Comparison of ENCODE assay signal across 11 mouse cellular contexts in genomic region chr4:32297071-32297671, GRCm38 (mm10). TPM values are rescaled to one million over a fixed set of nuclear protein-coding genes. Genes with fewer than 3 reads are reported as not detected.
DNase-seq lines count a peak whose midpoint lies in the region; ATAC-seq and TF ChIP-seq lines count a peak whose summit lies in the region.
"Had no signal": no experiment of that assay in that cellular context is flagged by ENCODE, and none has a peak within 500 bp of the region (broad histone marks: within the 10 kb centered on the region; RNA-seq: fewer than 3 reads in every experiment).

No protein-coding gene starts in this region.

- 41% methylated on average over 6 of the region's 6 CpGs for WGBS in lung, embryonic 14.5 days
- 41% methylated on average over 6 of the region's 6 CpGs for WGBS in heart, postnatal 0 days
- 2% methylated on average over 6 of the region's 6 CpGs for WGBS in midbrain, embryonic 13.5 days

- no peak for TF ChIP-seq CTCF in lung, embryonic 14.5 days (IDR thresholded peaks at IDR 0.05; ENCODE audit: low read depth)
- no peak for TF ChIP-seq CTCF in heart, postnatal 0 days (IDR thresholded peaks at IDR 0.05; ENCODE audit: low read depth)

- H3K27ac ChIP-seq in lung, embryonic 14.5 days (ENCODE audit: low read depth) = peak overlapping the region; percentile 27; the same call in 1 of the 2 replicates
- H3K27ac ChIP-seq in heart, postnatal 0 days (ENCODE audit: low read depth) = 0 out of 2 replicates have a peak overlapping the region, but pooled peaks have one; percentile 1
- peak overlapping the region; percentile 67 for H3K27ac ChIP-seq in midbrain, embryonic 13.5 days

- H3K4me2 ChIP-seq in lung, embryonic 14.5 days = no peak overlapping the region
- no peak overlapping the region for H3K4me2 ChIP-seq in heart, postnatal 0 days (ENCODE audit: low read depth, low read length)
- no peak overlapping the region for H3K4me2 ChIP-seq in midbrain, embryonic 13.5 days (replicated peaks)

- no peaks in the 10 kb centered on the region for H3K36me3 ChIP-seq in lung, embryonic 14.5 days (ENCODE audit: insufficient read depth)
- H3K36me3 ChIP-seq in heart, postnatal 0 days (replicated peaks; ENCODE audit: control insufficient read depth, insufficient read depth, low read length) = no peaks in the 10 kb centered on the region
- no peaks in the 10 kb centered on the region for H3K36me3 ChIP-seq in midbrain, embryonic 13.5 days

- peak; percentile 60; the same call in 1 of the 2 replicates for ATAC-seq in lung, embryonic 14.5 days (ENCODE audit: insufficient read depth)
- peak; percentile 54; the same call in 1 of the 2 replicates for ATAC-seq in heart, postnatal 0 days (ENCODE audit: insufficient read depth, low read depth)
- peak; percentile 72; the same call in 1 of the 2 replicates for ATAC-seq in midbrain, embryonic 13.5 days

- no peak overlapping the region for H3K9ac ChIP-seq in lung, embryonic 14.5 days
- H3K9ac ChIP-seq in heart, postnatal 0 days (replicated peaks; ENCODE audit: low read depth, low read length) = no peak overlapping the region
- H3K9ac ChIP-seq in midbrain, embryonic 13.5 days (replicated peaks) = 0 out of 2 replicates have a peak overlapping the region, but pooled peaks have one; percentile 21

- TF ChIP-seq EP300 in heart, postnatal 0 days (IDR thresholded peaks at IDR 0.05; ENCODE audit: low read depth) = no peak

- peaks cover 28% of the 10 kb centered on the region for H3K4me1 ChIP-seq in lung, embryonic 14.5 days (ENCODE audit: insufficient read depth)
- peaks cover 32% of the 10 kb centered on the region for H3K4me1 ChIP-seq in heart, postnatal 0 days (ENCODE audit: control insufficient read depth, insufficient read depth)
- peaks cover 53% of the 10 kb centered on the region for H3K4me1 ChIP-seq in midbrain, embryonic 13.5 days (replicated peaks)

- peak; percentile 33 for DNase-seq in lung, embryonic 14.5 days
- no peak for DNase-seq in lung, postnatal 10 days
- peak; percentile 75 for DNase-seq in fibroblast of lung, adult 2 months (ENCODE audit: low read depth)
- peak; percentile 28 for DNase-seq in heart, postnatal 0 days (ENCODE audit: low spot score)
- no peak for DNase-seq in frontal cortex, postnatal 14 days (ENCODE audit: low spot score in 2 of 2)
- DNase-seq in spleen, adult 12 weeks (ENCODE audit: low spot score) = no peak
- no peak for DNase-seq in cerebellum, adult 18-20 months
- DNase-seq: adrenal gland, adult 2 months; cerebellum, postnatal 25 days; lung, postnatal 14 days had no signal

- no peak overlapping the region for H3K4me3 ChIP-seq in lung, embryonic 14.5 days (ENCODE audit: low read depth, low read length)
- no peak overlapping the region for H3K4me3 ChIP-seq in heart, postnatal 0 days (ENCODE audit: low read depth, low read length)
- no peak overlapping the region for H3K4me3 ChIP-seq in midbrain, embryonic 13.5 days (replicated peaks)

- H3K27me3 ChIP-seq in lung, embryonic 14.5 days (ENCODE audit: insufficient read depth, low read length) = no peaks in the 10 kb centered on the region
- H3K27me3 ChIP-seq in heart, postnatal 0 days (ENCODE audit: control insufficient read depth, insufficient read depth, low read length) = no peaks in the 10 kb centered on the region
- H3K27me3 ChIP-seq in midbrain, embryonic 13.5 days = no peaks in the 10 kb centered on the region

- H3K9me3 ChIP-seq in lung, embryonic 14.5 days (ENCODE audit: low read depth, low read length) = no peaks in the 10 kb centered on the region
- no peaks in the 10 kb centered on the region for H3K9me3 ChIP-seq in heart, postnatal 0 days (replicated peaks; ENCODE audit: control insufficient read depth, low read length)
- no peaks in the 10 kb centered on the region for H3K9me3 ChIP-seq in midbrain, embryonic 13.5 days

RNA-seq across cellular contexts. Expression of gene Bach2, which starts 58.6 kb away (rescaled TPM):
- polyA plus RNA-seq in lung, embryonic 14.5 days (2014; fragmentation: Nextera tagmentation; extraction: Ambion mirVana) = 12.8 and 16.1 TPM in 2 replicates
- 2.1 and 3.1 TPM in 2 replicates for total RNA-seq in heart, postnatal 0 days (2014; rRNA removed; ENCODE audit: low replicate concordance)
- 2.1 and 2.4 TPM in 2 replicates for polyA plus RNA-seq in heart, postnatal 0 days (2015; fragmentation: Nextera tagmentation; extraction: Ambion mirVana)
- 21.3 and 22.7 TPM in 2 replicates for polyA plus RNA-seq in midbrain, embryonic 13.5 days (2015; fragmentation: Nextera tagmentation; extraction: Ambion mirVana)

Comparison
In these comparisons a context has a peak if more than half of its experiments do, and no peak if none do; other contexts are left out.
1. DNase-seq: peak in lung, embryonic 14.5 days (single experiment), fibroblast of lung, adult 2 months (single experiment) and heart, postnatal 0 days (single experiment); none in lung, postnatal 10 days (single experiment), frontal cortex, postnatal 14 days (0 of 2), spleen, adult 12 weeks (single experiment) and cerebellum, adult 18-20 months (0 of 2).
2. H3K27ac ChIP-seq: peak in every context shown above with its lines; median percentile 67 in midbrain, embryonic 13.5 days; 27 in lung, embryonic 14.5 days; 1 in heart, postnatal 0 days.
3. Peak in every context shown above with its lines, with median percentiles within 50 percentile points of each other: ATAC-seq.